Mouse (Mus musculus) central nervous system, embryonic 14 days (tissue): ENCODE measurements around the gene Ifitm6. TPM values are rescaled to one million over a fixed set of nuclear protein-coding genes. Genes with fewer than 3 reads are reported as not detected.

Experiments used
- polyA plus RNA-seq: library from polyadenylated mRNA; depleted of rRNA; stranded (reverse); fragments of >200 nt; gene quantifications from 2 replicates; pipeline ENCODE4 v1.2.3, GENCODE M21; 2012; rRNA removed

Gene Ifitm6
- 0.86 and 1.2 TPM in 2 replicates for polyA plus RNA-seq

GRCm38 (mm10) chr7:141017824-141018223 is at the start of gene Ifitm6:
Gene Ifitm6, minus strand, starts transcription at chr7:141017924.

GRCm38 (mm10) chr7:141060426-141061242 is 42.9 kb upstream of the Ifitm6 start, which contains the start of gene B4galnt4:
Gene B4galnt4, plus strand, starts transcription at chr7:141061104.

GRCm38 (mm10) chr7:141028831-141029230 is 11.1 kb upstream of the Ifitm6 start, which contains the start of gene Gm17387:
Gene Gm17387, plus strand, starts transcription at chr7:141029131.

GRCm38 (mm10) chr7:141010593-141010992 is 7.1 kb downstream of the Ifitm6 start, which contains the start of gene Ifitm3:
Gene Ifitm3, minus strand, starts transcription at chr7:141010770.

GRCm38 (mm10) chr7:140966921-140967320 is 50.8 kb downstream of the Ifitm6 start, which contains the start of gene Ifitm1:
Gene Ifitm1, plus strand, starts transcription at chr7:140967221.

Other genes starting within 250 kb of the Ifitm6 start
- gene Syce1, start 230.1 kb downstream of the Ifitm6 start, polyA plus RNA-seq: 0.21 and 0.36 TPM in 2 replicates
- gene Zfp941, start 195.7 kb downstream of the Ifitm6 start, polyA plus RNA-seq: 9.1 and 11.1 TPM in 2 replicates
- gene Urah, start 182.9 kb downstream of the Ifitm6 start, polyA plus RNA-seq: 0.07 and 0.84 TPM in 2 replicates
- not detected in 2 replicates for gene Scgb1c1, start 172.4 kb downstream of the Ifitm6 start, polyA plus RNA-seq
- gene Odf3, start 170.1 kb downstream of the Ifitm6 start, polyA plus RNA-seq: 0.05 TPM in 2 replicates
- gene Gm45785, start 161.6 kb downstream of the Ifitm6 start, polyA plus RNA-seq: 0.13 and 0.15 TPM in 2 replicates
- gene Ric8a, start 161.0 kb downstream of the Ifitm6 start, polyA plus RNA-seq: 88.7 and 90.0 TPM in 2 replicates
- gene Bet1l, start 160.3 kb downstream of the Ifitm6 start, polyA plus RNA-seq: 29.4 and 35.4 TPM in 2 replicates
- gene Psmd13, start 136.0 kb downstream of the Ifitm6 start, polyA plus RNA-seq: 150 and 161 TPM in 2 replicates
- 38.9 and 39.2 TPM in 2 replicates for gene Sirt3, start 135.6 kb downstream of the Ifitm6 start, polyA plus RNA-seq
- 2.2 TPM in 1 of 2 replicates, not detected in the other for gene Cox8b, start 117.5 kb downstream of the Ifitm6 start, polyA plus RNA-seq
- gene Nlrp6, start 97.0 kb downstream of the Ifitm6 start, polyA plus RNA-seq: 0.13 and 0.16 TPM in 2 replicates
- 15.1 and 20.9 TPM in 2 replicates for gene Pgghg, start 76.5 kb downstream of the Ifitm6 start, polyA plus RNA-seq
- gene Ifitm5, start 67.6 kb downstream of the Ifitm6 start, polyA plus RNA-seq: 4.6 and 9.5 TPM in 2 replicates
- gene Gm45717, start 62.0 kb downstream of the Ifitm6 start, polyA plus RNA-seq: not detected in 2 replicates
- gene Ifitm2, start 61.9 kb downstream of the Ifitm6 start, polyA plus RNA-seq: 179 and 335 TPM in 2 replicates
- gene Ifitm1, start 50.7 kb downstream of the Ifitm6 start, polyA plus RNA-seq: 32.8 and 55.0 TPM in 2 replicates
- 31.0 and 57.6 TPM in 2 replicates for gene Ifitm3, start 7.2 kb downstream of the Ifitm6 start, polyA plus RNA-seq
- gene Gm17387, start 11.2 kb upstream of the Ifitm6 start, polyA plus RNA-seq: not detected in 2 replicates
- gene B4galnt4, start 43.2 kb upstream of the Ifitm6 start, polyA plus RNA-seq: 154 and 158 TPM in 2 replicates
- 0.28 and 4.0 TPM in 2 replicates for gene Pkp3, start 60.3 kb upstream of the Ifitm6 start, polyA plus RNA-seq
- gene Sigirr, start 82.6 kb upstream of the Ifitm6 start, polyA plus RNA-seq: 1.4 and 2.1 TPM in 2 replicates
- gene Ano9, start 99.9 kb upstream of the Ifitm6 start, polyA plus RNA-seq: 0.33 and 1.8 TPM in 2 replicates
- gene Ptdss2, start 104.5 kb upstream of the Ifitm6 start, polyA plus RNA-seq: 49.2 and 50.0 TPM in 2 replicates
- gene Rnh1, start 154.9 kb upstream of the Ifitm6 start, polyA plus RNA-seq: 49.4 and 54.4 TPM in 2 replicates
- gene Hras, start 176.1 kb upstream of the Ifitm6 start, polyA plus RNA-seq: 138 and 141 TPM in 2 replicates
- gene Lrrc56, start 176.2 kb upstream of the Ifitm6 start, polyA plus RNA-seq: 16.0 and 18.6 TPM in 2 replicates
- gene Lmntd2, start 196.2 kb upstream of the Ifitm6 start, polyA plus RNA-seq: 4.9 and 5.2 TPM in 2 replicates
- 29.0 and 31.4 TPM in 2 replicates for gene Rassf7, start 197.9 kb upstream of the Ifitm6 start, polyA plus RNA-seq
- 33.3 and 39.2 TPM in 2 replicates for gene Phrf1, start 210.9 kb upstream of the Ifitm6 start, polyA plus RNA-seq
- gene Irf7, start 248.6 kb upstream of the Ifitm6 start, polyA plus RNA-seq: 6.9 and 11.5 TPM in 2 replicates